Mouse (Mus musculus): ENCODE measurements around the gene Arrb1. TPM values are rescaled to one million over a fixed set of nuclear protein-coding genes. Genes with fewer than 3 reads are reported as not detected.

The Arrb1 gene
- polyA plus RNA-seq, 1 experiment from 2014 or later = 14.5 TPM

GRCm38 (mm10) chr7:99605058-99605457, 69.8 kb downstream of the Arrb1 start:
- ATAC-seq (ENCODE audit: insufficient number of reproducible peaks, low FRiP score) = no peak
- Histone ChIP-seq H3K9ac (no peak overlapping the region), H3K4me2 (no peak overlapping the region), H3K27ac (ENCODE audit: poor library complexity, severe bottlenecking) (no peak overlapping the region), H3K36me3 (peaks cover 34% of the 10 kb centered on the region), H3K9me3 (replicated peaks) (no peaks in the 10 kb centered on the region), H3K27me3 (replicated peaks) (no peaks in the 10 kb centered on the region), H3K4me3 (no peak overlapping the region), H3K4me1 (replicated peaks) (no peaks in the 10 kb centered on the region)
- 90% methylated on average over 2 of the region's 2 CpGs for WGBS

- H3K4me3 ChIP-seq = no peak overlapping the region
- H3K4me1 ChIP-seq (replicated peaks) = no peaks in the 10 kb centered on the region
- peaks cover 24% of the 10 kb centered on the region for H3K36me3 ChIP-seq
- no peak overlapping the region for H3K27ac ChIP-seq (ENCODE audit: poor library complexity, severe bottlenecking)
- H3K9me3 ChIP-seq (replicated peaks) = no peaks in the 10 kb centered on the region
- no peaks in the 10 kb centered on the region for H3K27me3 ChIP-seq (replicated peaks)
- no peak for ATAC-seq (ENCODE audit: insufficient number of reproducible peaks, low FRiP score)
- whole genome bisulfite sequencing = 87% methylated on average over 11 of the region's 11 CpGs
- no peak overlapping the region for H3K9ac ChIP-seq
- H3K4me2 ChIP-seq = no peak overlapping the region
Observed at GRCm38 (mm10) chr7:99606303-99606702, 71.0 kb downstream of the Arrb1 start.

- Histone ChIP-seq H3K9me3 (replicated peaks) (no peaks in the 10 kb centered on the region), H3K4me1 (replicated peaks) (no peaks in the 10 kb centered on the region), H3K9ac (no peak overlapping the region), H3K27me3 (replicated peaks) (no peaks in the 10 kb centered on the region), H3K4me2 (no peak overlapping the region), H3K36me3 (peaks cover 20% of the 10 kb centered on the region), H3K27ac (ENCODE audit: poor library complexity, severe bottlenecking) (no peak overlapping the region), H3K4me3 (no peak overlapping the region)
- 85% methylated on average over 3 of the region's 3 CpGs for WGBS
- no peak for ATAC-seq (ENCODE audit: insufficient number of reproducible peaks, low FRiP score)
Observed at GRCm38 (mm10) chr7:99606766-99607165, 71.5 kb downstream of the Arrb1 start.

GRCm38 (mm10) chr7:99607632-99608031, 72.4 kb downstream of the Arrb1 start:
- Histone ChIP-seq H3K9me3 (replicated peaks) (no peaks in the 10 kb centered on the region), H3K36me3 (peaks cover 15% of the 10 kb centered on the region; the same call in 1 of the 2 replicates), H3K27ac (ENCODE audit: poor library complexity, severe bottlenecking) (no peak overlapping the region), H3K4me3 (no peak overlapping the region), H3K4me1 (replicated peaks) (no peaks in the 10 kb centered on the region), H3K27me3 (replicated peaks) (no peaks in the 10 kb centered on the region), H3K4me2 (no peak overlapping the region), H3K9ac (no peak overlapping the region)
- ATAC-seq (ENCODE audit: insufficient number of reproducible peaks, low FRiP score) = no peak
- WGBS = 48% methylated on average over 2 of the region's 2 CpGs

- no peak overlapping the region for H3K4me3 ChIP-seq
- H3K4me2 ChIP-seq = no peak overlapping the region
- no peaks in the 10 kb centered on the region for H3K36me3 ChIP-seq
- no peaks in the 10 kb centered on the region for H3K4me1 ChIP-seq (replicated peaks)
- H3K9ac ChIP-seq = no peak overlapping the region
- peaks cover 3% of the 10 kb centered on the region; the same call in 1 of the 2 replicates for H3K9me3 ChIP-seq (replicated peaks)
- H3K27ac ChIP-seq (ENCODE audit: poor library complexity, severe bottlenecking) = no peak overlapping the region
- 68% methylated on average over 2 of the region's 2 CpGs for WGBS
- no peak for ATAC-seq (ENCODE audit: insufficient number of reproducible peaks, low FRiP score)
- H3K27me3 ChIP-seq (replicated peaks) = peaks cover 39% of the 10 kb centered on the region
Observed at GRCm38 (mm10) chr7:99618264-99618663, 83.0 kb downstream of the Arrb1 start.

- no peak overlapping the region for H3K9ac ChIP-seq
- no peak overlapping the region for H3K4me2 ChIP-seq
- H3K9me3 ChIP-seq (replicated peaks) = peaks cover 3% of the 10 kb centered on the region; the same call in 1 of the 2 replicates
- no peak overlapping the region for H3K27ac ChIP-seq (ENCODE audit: poor library complexity, severe bottlenecking)
- no peak overlapping the region for H3K4me3 ChIP-seq
- no peaks in the 10 kb centered on the region for H3K4me1 ChIP-seq (replicated peaks)
- no peak for ATAC-seq (ENCODE audit: insufficient number of reproducible peaks, low FRiP score)
- 6% methylated on average over 3 of the region's 3 CpGs for WGBS
- H3K27me3 ChIP-seq (replicated peaks) = peaks cover 45% of the 10 kb centered on the region
- H3K36me3 ChIP-seq = no peaks in the 10 kb centered on the region
Observed at GRCm38 (mm10) chr7:99618860-99619259, 83.6 kb downstream of the Arrb1 start.

- Histone ChIP-seq H3K9me3 (replicated peaks) (no peaks in the 10 kb centered on the region), H3K4me2 (peak overlapping the region; percentile 96), H3K4me1 (replicated peaks) (peaks cover 16% of the 10 kb centered on the region), H3K27ac (ENCODE audit: poor library complexity, severe bottlenecking) (no peak overlapping the region), H3K27me3 (replicated peaks) (peaks cover 100% of the 10 kb centered on the region), H3K9ac (peak overlapping the region; percentile 48), H3K4me3 (peak overlapping the region; percentile 55), H3K36me3 (no peaks in the 10 kb centered on the region)
- WGBS = under 1% methylated on average over 81 of the region's 81 CpGs
- peak; percentile 87 for ATAC-seq (ENCODE audit: insufficient number of reproducible peaks, low FRiP score)
Observed at GRCm38 (mm10) chr7:99625722-99626375, 90.6 kb downstream of the Arrb1 start.

- Histone ChIP-seq H3K4me2 (peak within 1 kb of the TSS; percentile 96), H3K27me3 (replicated peaks) (peaks cover 100% of the 10 kb centered on the region), H3K27ac (ENCODE audit: poor library complexity, severe bottlenecking) (no peak within 1 kb of the TSS), H3K4me3 (peak within 1 kb of the TSS; percentile 55), H3K4me1 (replicated peaks) (peaks cover 16% of the 10 kb centered on the region), H3K9me3 (replicated peaks) (no peaks in the 10 kb centered on the region), H3K9ac (peak within 1 kb of the TSS; percentile 48), H3K36me3 (no peaks in the 10 kb centered on the region)
- under 1% methylated on average over 82 of the region's 83 CpGs for WGBS
- no peak for ATAC-seq (ENCODE audit: insufficient number of reproducible peaks, low FRiP score)
Observed at GRCm38 (mm10) chr7:99626376-99627270, 91.4 kb downstream of the Arrb1 start, which contains the start of gene Tpbgl. Gene Tpbgl, minus strand, starts transcription at chr7:99627103.

- no peak for ATAC-seq (ENCODE audit: insufficient number of reproducible peaks, low FRiP score)
- Histone ChIP-seq H3K4me3 (no peak overlapping the region), H3K4me2 (peak overlapping the region; percentile 96; the same call in 1 of the 2 replicates), H3K36me3 (no peaks in the 10 kb centered on the region), H3K4me1 (replicated peaks) (peaks cover 16% of the 10 kb centered on the region), H3K9ac (no peak overlapping the region), H3K27me3 (replicated peaks) (peaks cover 99% of the 10 kb centered on the region), H3K9me3 (replicated peaks) (no peaks in the 10 kb centered on the region), H3K27ac (ENCODE audit: poor library complexity, severe bottlenecking) (no peak overlapping the region)
- WGBS = 8% methylated on average over 7 of the region's 7 CpGs
Observed at GRCm38 (mm10) chr7:99627366-99627765, 92.1 kb downstream of the Arrb1 start.

- Histone ChIP-seq H3K27ac (ENCODE audit: poor library complexity, severe bottlenecking) (no peak overlapping the region), H3K9ac (no peak overlapping the region), H3K4me3 (no peak overlapping the region), H3K36me3 (no peaks in the 10 kb centered on the region), H3K4me2 (no peak overlapping the region), H3K27me3 (replicated peaks) (peaks cover 81% of the 10 kb centered on the region), H3K4me1 (replicated peaks) (0 out of 2 replicates have a peak, but pooled peaks cover 2% of the 10 kb centered on the region), H3K9me3 (replicated peaks) (no peaks in the 10 kb centered on the region)
- WGBS = 10% methylated on average over 6 of the region's 6 CpGs
- no peak for ATAC-seq (ENCODE audit: insufficient number of reproducible peaks, low FRiP score)
Observed at GRCm38 (mm10) chr7:99632286-99632685, 97.0 kb downstream of the Arrb1 start.

- Histone ChIP-seq H3K36me3 (no peaks in the 10 kb centered on the region), H3K27ac (ENCODE audit: poor library complexity, severe bottlenecking) (no peak overlapping the region), H3K4me3 (no peak overlapping the region), H3K9me3 (replicated peaks) (no peaks in the 10 kb centered on the region), H3K4me1 (replicated peaks) (no peaks in the 10 kb centered on the region), H3K4me2 (no peak overlapping the region), H3K27me3 (replicated peaks) (peaks cover 63% of the 10 kb centered on the region), H3K9ac (no peak overlapping the region)
- ATAC-seq (ENCODE audit: insufficient number of reproducible peaks, low FRiP score) = no peak
- WGBS = 63% methylated on average over 8 of the region's 8 CpGs
Observed at GRCm38 (mm10) chr7:99633966-99634665, 98.8 kb downstream of the Arrb1 start.
